Mouse (Mus musculus) spleen, adult 18-20 months (tissue): ENCODE data around the gene Mtcp1.

Experiments
- DNase-seq, 2 experiments: peaks; one replicate each; pipeline ENCODE4 v3.0.0; 2022; ENCODE audit warnings: mixed read lengths in 2 of 2

The Mtcp1 gene

DNA sequence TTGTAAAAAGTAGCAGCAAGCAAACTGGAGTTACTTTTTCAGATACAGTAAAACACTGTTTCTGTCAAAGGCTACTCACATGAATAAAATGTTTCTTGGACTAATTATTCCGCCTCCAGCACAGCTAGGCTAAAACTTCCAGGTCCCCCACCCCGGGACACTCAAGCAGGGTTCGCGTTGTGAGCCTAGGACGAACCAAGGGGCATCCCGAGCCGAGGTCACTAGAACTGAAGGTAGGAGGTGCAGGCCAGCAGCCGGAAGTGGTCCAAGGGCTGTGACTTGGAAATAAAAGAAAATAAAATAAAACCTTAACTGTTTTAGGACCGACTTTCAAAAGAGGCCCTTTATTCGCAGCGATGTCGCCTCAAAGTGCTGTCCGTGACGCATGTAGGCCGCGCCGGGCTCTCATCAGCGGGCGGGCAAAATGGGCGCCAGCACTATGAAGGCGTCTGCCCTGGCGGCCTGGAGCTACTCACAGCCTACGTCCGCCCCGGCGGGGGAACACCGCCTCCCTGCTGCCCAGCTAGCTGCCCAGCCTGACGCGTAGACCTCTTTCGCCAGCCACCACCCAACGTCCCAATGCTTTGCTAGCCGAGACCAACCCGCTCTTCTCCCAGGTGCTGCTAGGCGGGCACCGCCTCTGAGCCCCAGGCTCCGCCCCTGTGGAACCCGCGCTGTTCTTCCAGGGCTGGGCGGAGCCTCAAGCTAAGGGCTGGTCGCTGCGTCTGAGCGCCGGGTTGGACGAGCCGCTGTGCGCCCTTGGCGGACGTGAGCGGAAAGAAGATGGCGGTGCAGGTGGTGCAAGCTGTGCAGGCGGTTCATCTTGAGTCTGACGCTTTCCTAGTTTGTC lies at the start of gene Mtcp1, which contains the start of the genes Cmc4 and Brcc3:
Gene Mtcp1, minus strand, starts transcription at position 653 of the 850 bp plus-strand sequence.
Gene Cmc4, minus strand, starts transcription at position 649 of the 850 bp plus-strand sequence.
Gene Brcc3, plus strand, starts transcription at position 693 of the 850 bp plus-strand sequence.
- peak; percentile 81 to 83 for DNase-seq

DNA sequence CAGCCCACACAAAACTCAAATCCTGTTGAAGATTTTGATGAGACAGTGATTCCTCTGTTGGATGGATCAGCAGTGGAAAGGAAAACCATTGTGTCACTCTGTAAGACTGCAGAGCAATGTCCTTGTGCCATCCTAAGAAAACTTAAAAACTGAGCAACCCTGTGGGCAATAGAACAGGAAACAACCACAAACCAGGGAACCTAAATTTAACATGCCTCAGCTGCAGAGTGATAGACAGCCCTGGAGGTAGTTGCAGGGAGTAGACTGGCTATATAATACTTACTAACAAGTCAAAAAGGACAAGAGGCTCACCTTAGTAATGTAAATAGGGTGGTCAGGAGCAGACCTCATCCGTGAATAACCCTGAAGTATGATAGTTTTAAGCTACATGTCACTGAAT lies 38.2 kb upstream of the Mtcp1 start:
- DNase-seq: no peak

DNA sequence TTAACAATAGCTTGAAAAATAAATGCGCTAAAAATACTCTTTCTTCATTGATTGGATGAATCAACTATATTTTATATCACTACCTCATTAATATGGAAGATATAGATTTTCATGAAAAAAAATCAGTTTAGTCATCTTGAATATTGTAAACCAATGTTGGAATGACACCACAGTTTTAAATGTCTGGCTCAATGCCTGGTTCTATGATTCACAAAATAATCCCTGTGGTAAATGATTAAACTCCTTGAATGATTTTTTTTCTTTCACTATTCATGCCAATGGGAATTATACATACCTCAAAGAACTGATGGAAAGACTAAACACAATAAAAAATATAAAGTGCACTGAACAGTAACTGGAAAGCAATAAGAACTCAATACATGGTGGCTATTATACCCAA lies 6.7 kb downstream of the Mtcp1 start:
- DNase-seq: no peak

DNA sequence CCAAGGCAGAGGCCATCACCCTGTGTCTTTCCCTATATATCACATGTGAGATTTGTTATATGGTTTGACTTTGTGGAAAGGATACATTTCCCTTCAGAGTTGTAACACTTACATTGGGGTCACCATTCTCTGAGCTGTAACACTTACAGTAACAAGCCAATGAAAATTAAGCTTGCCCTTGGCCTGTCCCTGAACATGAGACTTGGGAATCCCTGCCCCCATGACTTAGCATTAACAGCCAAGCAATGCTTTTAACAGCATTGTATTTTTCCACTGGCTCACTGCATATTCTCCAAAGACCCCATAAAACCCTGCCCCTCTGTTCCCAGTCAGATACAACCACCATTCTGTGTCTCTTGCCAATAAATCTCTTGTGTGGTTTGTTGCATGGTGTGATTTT lies 13.0 kb downstream of the Mtcp1 start:
- no peak for DNase-seq

DNA sequence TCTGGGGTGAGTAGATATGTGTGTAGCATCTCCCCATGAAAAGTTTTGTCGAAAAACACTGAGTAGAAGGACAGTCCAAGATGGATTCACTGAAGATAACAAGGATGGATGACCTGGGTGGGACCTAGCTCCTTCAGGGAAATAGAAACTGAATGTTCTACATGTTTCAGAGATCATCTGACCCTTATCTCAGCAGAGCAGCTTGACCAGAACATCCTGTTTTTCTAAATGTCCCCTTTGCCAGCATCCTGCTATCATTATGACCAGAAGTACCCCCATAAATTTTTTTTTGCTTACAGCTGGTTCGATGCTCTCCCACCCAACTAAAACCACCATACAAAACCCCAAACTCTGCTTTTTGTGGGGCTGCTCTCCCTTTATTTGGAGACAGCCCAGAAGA lies 13.7 kb downstream of the Mtcp1 start:
- DNase-seq: no peak

DNA sequence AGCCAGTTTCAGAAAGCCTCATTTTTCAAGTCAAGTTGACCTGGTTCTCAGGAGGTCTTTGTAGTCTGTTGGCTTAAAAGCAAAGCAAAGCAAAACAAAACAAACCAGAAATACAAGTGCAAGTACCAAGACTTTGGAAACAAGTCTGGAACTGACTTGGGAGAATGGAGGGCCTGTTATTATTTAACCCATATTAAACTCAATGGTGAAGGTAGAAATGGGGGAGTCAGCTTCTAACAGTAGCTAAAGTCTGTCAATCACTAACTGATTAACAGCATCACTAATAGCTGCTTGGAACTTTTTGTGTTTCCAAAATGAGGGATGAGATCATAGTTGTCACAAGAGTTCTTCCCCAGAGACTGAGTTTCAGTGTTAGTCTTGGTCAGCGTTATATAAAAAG lies 16.9 kb downstream of the Mtcp1 start:
- DNase-seq: no peak

DNA sequence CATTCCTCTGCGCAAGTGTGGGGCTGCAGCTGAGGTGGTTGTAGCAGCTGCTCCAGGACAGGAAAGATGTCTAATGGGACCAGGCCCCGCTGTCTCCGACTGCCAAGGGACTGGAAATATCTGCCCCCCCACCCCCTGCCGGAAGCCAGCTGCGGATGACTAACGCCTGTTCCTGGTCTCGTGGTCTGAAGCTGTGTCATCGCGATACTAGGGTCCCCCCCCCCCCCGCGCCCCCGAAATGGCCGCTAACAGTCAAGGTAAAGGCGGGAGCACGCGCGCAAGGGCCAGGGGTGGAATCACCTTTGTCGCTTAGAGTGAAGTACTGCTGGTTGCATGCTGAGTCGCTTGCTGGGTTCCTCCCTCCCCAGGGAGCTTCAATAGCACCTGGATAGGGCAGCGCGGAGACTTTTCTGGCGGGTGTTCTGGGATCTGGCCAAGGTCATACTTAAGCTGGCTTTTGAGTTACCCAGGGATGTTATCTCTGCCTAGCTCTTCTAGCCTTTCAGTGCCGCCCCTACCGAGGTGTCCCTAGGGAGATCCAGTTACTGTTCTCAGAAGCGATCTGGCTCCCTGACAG lies 34.1 kb downstream of the Mtcp1 start, which contains the start of the genes Fundc2 and F8:
Gene Fundc2, plus strand, starts transcription at position 205 of the 577 bp plus-strand sequence.
Gene F8, minus strand, starts transcription at position 421 of the 577 bp plus-strand sequence.
- DNase-seq: peak; percentile 23 to 51

DNA sequence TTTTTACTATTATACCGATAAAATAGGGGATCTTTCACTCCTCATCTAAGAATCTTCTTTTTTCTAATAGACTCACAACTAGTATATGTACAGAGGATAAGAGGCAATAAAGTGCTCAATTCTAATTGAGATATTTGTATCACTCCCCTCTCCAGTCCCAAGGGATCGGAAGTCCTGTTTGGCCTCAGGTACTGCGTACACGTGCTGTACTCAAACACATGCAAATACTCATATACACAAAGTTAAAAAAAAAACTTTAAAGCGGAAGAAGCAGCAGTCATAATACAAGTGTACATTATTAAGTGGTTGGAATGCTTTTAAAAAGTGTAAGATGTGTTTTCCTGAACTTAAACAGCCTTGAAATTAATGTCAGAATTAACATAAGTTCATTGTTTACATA lies 34.7 kb downstream of the Mtcp1 start:
- DNase-seq: no peak

DNA sequence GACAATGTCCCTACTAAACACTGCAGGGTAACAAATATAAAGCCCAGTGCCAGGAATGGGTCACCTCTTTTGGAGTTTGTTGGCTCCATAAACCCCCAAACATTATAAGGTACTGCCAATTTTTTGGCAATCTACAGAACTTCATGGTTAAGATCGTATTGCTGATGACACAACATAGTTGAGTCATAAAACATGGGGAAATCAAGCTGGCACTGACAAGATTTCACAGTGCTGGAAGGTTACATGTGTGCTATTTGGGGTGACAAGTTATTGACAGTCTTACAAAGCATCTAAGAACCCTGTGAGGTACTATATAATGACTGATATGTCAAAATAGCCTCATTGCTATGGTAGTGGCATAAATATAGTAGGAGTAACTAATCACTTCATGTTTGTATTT lies 35.2 kb downstream of the Mtcp1 start:
- no peak for DNase-seq

DNA sequence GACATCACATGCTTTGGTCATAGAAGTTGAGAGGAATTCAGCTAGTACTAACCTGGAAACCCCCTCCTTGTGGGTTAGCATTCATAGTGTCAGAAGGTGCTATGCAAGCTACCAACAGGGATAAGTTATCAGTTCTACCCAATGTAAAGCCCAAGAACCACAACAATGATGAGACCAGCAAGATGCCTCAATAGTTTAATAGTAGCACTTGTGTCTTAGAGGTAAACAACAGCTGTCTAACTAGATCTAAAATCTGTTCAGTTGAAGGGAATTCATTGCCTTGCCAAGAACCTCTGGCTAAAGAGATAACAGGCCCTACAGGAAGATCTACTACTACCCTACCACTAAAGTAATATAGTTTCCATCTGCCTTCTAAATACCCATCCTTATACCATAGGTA lies 39.6 kb downstream of the Mtcp1 start:
- no peak for DNase-seq

DNA sequence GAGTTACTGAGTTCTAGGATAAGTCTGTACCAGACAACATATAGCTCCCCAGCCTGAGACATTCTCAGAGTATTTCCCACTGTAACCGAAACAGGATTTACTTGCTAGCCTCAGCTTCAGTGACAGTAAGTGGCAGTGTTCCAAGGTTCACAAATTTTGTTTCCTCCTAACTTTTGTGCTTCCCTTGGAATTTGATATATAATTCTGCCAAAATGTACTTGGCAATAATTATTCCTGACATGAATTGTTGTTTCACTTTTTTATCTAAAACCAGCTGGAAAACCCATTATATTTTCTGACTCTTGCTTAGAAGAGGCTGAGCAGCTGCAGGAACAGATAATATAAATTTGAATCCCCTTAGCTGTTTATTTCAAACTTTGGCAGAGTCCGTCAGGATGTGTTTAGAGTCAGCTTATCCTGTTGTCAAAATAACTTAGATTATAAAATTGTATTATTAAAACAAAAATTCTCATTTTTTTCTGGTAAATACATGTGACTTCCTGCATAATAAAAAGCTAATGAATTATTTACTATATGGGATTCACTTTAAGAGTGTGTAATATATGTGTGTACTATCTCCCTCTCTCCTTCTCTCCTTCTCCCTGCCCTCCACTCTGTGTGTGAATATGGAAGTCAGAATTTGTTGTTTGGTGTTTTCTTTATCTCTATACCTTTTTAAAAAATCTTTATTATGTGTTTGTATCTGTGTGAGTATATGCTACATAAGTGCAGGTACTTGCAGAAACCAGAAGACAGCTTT lies 43.5 kb downstream of the Mtcp1 start:
- no peak for DNase-seq

DNA sequence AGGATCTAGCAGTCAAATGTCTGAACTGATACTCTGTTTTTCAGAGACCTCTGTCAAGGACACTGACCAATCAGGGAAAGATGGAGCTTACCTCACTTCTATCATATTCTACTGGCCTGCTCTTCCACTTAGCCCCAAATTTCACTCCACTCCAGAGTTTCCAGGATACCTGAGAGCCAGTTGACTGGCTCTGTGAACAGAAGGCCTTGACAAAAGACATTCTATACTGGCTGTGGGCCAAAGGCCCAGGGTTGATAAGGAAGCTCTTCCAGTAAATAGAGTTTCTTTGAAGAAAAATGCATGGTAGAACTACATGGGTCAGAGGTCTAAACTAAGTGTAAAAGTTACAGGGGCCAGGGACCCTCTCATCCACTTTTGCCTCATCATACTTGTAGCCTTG lies 46.2 kb downstream of the Mtcp1 start:
- no peak for DNase-seq
